Comparison of ENCODE assay signal across 12 mouse cellular contexts in genomic region chr19:6829069-6829468, GRCm38 (mm10). TPM values are rescaled to one million over a fixed set of nuclear protein-coding genes. Genes with fewer than 3 reads are reported as not detected.
DNase-seq lines count a peak whose midpoint lies in the region; ATAC-seq lines count a peak whose summit lies in the region.
"Had no signal": no experiment of that assay in that cellular context is flagged by ENCODE, and none has a peak within 500 bp of the region (broad histone marks: within the 10 kb centered on the region; RNA-seq: fewer than 3 reads in every experiment).

No protein-coding gene starts in this region.

- no peak overlapping the region for H3K27ac ChIP-seq in forebrain, embryonic 16.5 days (ENCODE audit: low read length)
- no peak overlapping the region for H3K27ac ChIP-seq in forebrain, embryonic 11.5 days (ENCODE audit: low read depth, low read length)
- no peak overlapping the region for H3K27ac ChIP-seq in neural tube, embryonic 13.5 days (replicated peaks)
- no peak overlapping the region for H3K27ac ChIP-seq in midbrain, embryonic 15.5 days

- no peaks in the 10 kb centered on the region for H3K9me3 ChIP-seq in forebrain, embryonic 16.5 days (ENCODE audit: control insufficient read depth, low read length)
- H3K9me3 ChIP-seq in forebrain, embryonic 11.5 days (ENCODE audit: control insufficient read depth, low read length), result no peaks in the 10 kb centered on the region
- H3K9me3 ChIP-seq in neural tube, embryonic 13.5 days, result no peaks in the 10 kb centered on the region
- H3K9me3 ChIP-seq in midbrain, embryonic 15.5 days, result no peaks in the 10 kb centered on the region

- H3K9ac ChIP-seq in forebrain, embryonic 16.5 days (replicated peaks; ENCODE audit: low read depth, low read length), result no peak overlapping the region
- no peak overlapping the region for H3K9ac ChIP-seq in forebrain, embryonic 11.5 days (ENCODE audit: low read length)
- H3K9ac ChIP-seq in neural tube, embryonic 13.5 days, result no peak overlapping the region
- H3K9ac ChIP-seq in midbrain, embryonic 15.5 days, result no peak overlapping the region

- WGBS in forebrain, embryonic 16.5 days, result 22% methylated on average over 3 of the region's 3 CpGs
- WGBS in forebrain, embryonic 11.5 days, result 10% methylated on average over 3 of the region's 3 CpGs
- WGBS in neural tube, embryonic 13.5 days, result 16% methylated on average over 3 of the region's 3 CpGs
- WGBS in midbrain, embryonic 15.5 days, result 14% methylated on average over 3 of the region's 3 CpGs

- no peaks in the 10 kb centered on the region for H3K36me3 ChIP-seq in forebrain, embryonic 16.5 days (ENCODE audit: control insufficient read depth, insufficient read depth)
- no peaks in the 10 kb centered on the region for H3K36me3 ChIP-seq in forebrain, embryonic 11.5 days (ENCODE audit: control insufficient read depth, insufficient read depth, low read length)
- H3K36me3 ChIP-seq in neural tube, embryonic 13.5 days, result no peaks in the 10 kb centered on the region
- H3K36me3 ChIP-seq in midbrain, embryonic 15.5 days (replicated peaks), result no peaks in the 10 kb centered on the region

- peaks cover 21% of the 10 kb centered on the region for H3K4me1 ChIP-seq in forebrain, embryonic 16.5 days (replicated peaks; ENCODE audit: control insufficient read depth, insufficient read depth, low read length)
- H3K4me1 ChIP-seq in forebrain, embryonic 11.5 days (replicated peaks; ENCODE audit: control insufficient read depth, insufficient read depth, low read length), result peaks cover 10% of the 10 kb centered on the region
- peaks cover 19% of the 10 kb centered on the region for H3K4me1 ChIP-seq in neural tube, embryonic 13.5 days (replicated peaks)
- H3K4me1 ChIP-seq in midbrain, embryonic 15.5 days, result peaks cover 28% of the 10 kb centered on the region

- 0 out of 2 replicates have a peak overlapping the region, but pooled peaks have one; percentile 64 for H3K4me2 ChIP-seq in forebrain, embryonic 16.5 days (ENCODE audit: low read length)
- H3K4me2 ChIP-seq in forebrain, embryonic 11.5 days (ENCODE audit: low read depth, low read length, severe bottlenecking), result no peak overlapping the region
- H3K4me2 ChIP-seq in neural tube, embryonic 13.5 days, result peak overlapping the region; percentile 62
- peak overlapping the region; percentile 69 for H3K4me2 ChIP-seq in midbrain, embryonic 15.5 days
- H3K4me2 ChIP-seq: liver, embryonic 11.5 days had no signal

- no peak for ATAC-seq in forebrain, embryonic 16.5 days
- no peak for ATAC-seq in forebrain, embryonic 11.5 days (replicated peaks; ENCODE audit: low FRiP score)
- no peak for ATAC-seq in neural tube, embryonic 13.5 days (ENCODE audit: low read depth)
- ATAC-seq in midbrain, embryonic 15.5 days (replicated peaks), result no peak
- ATAC-seq in activated CD4-positive, CD25-positive, alpha-beta regulatory T cell, adult 4 months, result no peak

- no peak overlapping the region for H3K4me3 ChIP-seq in forebrain, embryonic 16.5 days (replicated peaks; ENCODE audit: low read length)
- no peak overlapping the region for H3K4me3 ChIP-seq in forebrain, embryonic 11.5 days (ENCODE audit: low read depth, low read length)
- H3K4me3 ChIP-seq in neural tube, embryonic 13.5 days, result no peak overlapping the region
- H3K4me3 ChIP-seq in midbrain, embryonic 15.5 days, result peak overlapping the region; percentile 44; the same call in 1 of the 2 replicates

- DNase-seq in forebrain, embryonic 11.5 days (ENCODE audit: low spot score), result no peak
- no peak for DNase-seq in neural tube, embryonic 10.5 days (ENCODE audit: extremely low spot score, low spot score)
- peak; percentile 61 for DNase-seq in thymus, postnatal 4 days
- DNase-seq in cerebellum, postnatal 14 days, result no peak
- DNase-seq: heart, postnatal 14 days; kidney, postnatal 14 days; right cerebral cortex, postnatal 25 days had no signal

- H3K27me3 ChIP-seq in forebrain, embryonic 16.5 days (replicated peaks; ENCODE audit: control insufficient read depth, insufficient read depth, low read length), result peaks cover 39% of the 10 kb centered on the region
- peaks cover 38% of the 10 kb centered on the region for H3K27me3 ChIP-seq in forebrain, embryonic 11.5 days (ENCODE audit: control insufficient read depth, insufficient read depth, low read length)
- H3K27me3 ChIP-seq in neural tube, embryonic 13.5 days, result peaks cover 63% of the 10 kb centered on the region
- H3K27me3 ChIP-seq in midbrain, embryonic 15.5 days (replicated peaks), result peaks cover 41% of the 10 kb centered on the region

RNA-seq across cellular contexts. Expression of gene Rps6ka4, which starts 11.4 kb away (rescaled TPM):
- 9.4 and 9.7 TPM in 2 replicates for polyA plus RNA-seq in forebrain, embryonic 16.5 days (2015; fragmentation: Nextera tagmentation; extraction: Ambion mirVana)
- 6.0 and 7.2 TPM in 2 replicates for polyA plus RNA-seq in forebrain, embryonic 11.5 days (2014; fragmentation: Nextera tagmentation; extraction: Ambion mirVana)
- 8.4 and 9.8 TPM in 2 replicates for polyA plus RNA-seq in neural tube, embryonic 13.5 days (2015; fragmentation: Nextera tagmentation; extraction: Ambion mirVana)
- polyA plus RNA-seq in midbrain, embryonic 15.5 days (2015; fragmentation: Nextera tagmentation; extraction: Ambion mirVana), result 10.5 and 11.9 TPM in 2 replicates
- 1 to 10 TPM; 6.2 to 9.2 TPM for polyA plus RNA-seq in activated CD4-positive, CD25-positive, alpha-beta regulatory T cell, adult 4 months (2017; shearing (Covaris generic))

RNA-seq across cellular contexts. Expression of gene Ccdc88b, which starts 28.9 kb away (rescaled TPM):
- 0.68 and 1.1 TPM in 2 replicates for polyA plus RNA-seq in forebrain, embryonic 16.5 days (2015; fragmentation: Nextera tagmentation; extraction: Ambion mirVana)
- 0.56 and 0.80 TPM in 2 replicates for polyA plus RNA-seq in forebrain, embryonic 11.5 days (2014; fragmentation: Nextera tagmentation; extraction: Ambion mirVana)
- polyA plus RNA-seq in neural tube, embryonic 13.5 days (2015; fragmentation: Nextera tagmentation; extraction: Ambion mirVana), result 0.54 and 1.3 TPM in 2 replicates
- polyA plus RNA-seq in midbrain, embryonic 15.5 days (2015; fragmentation: Nextera tagmentation; extraction: Ambion mirVana), result 0.54 and 0.56 TPM in 2 replicates
- 1 to 10 TPM; 3.8 to 6.5 TPM for polyA plus RNA-seq in activated CD4-positive, CD25-positive, alpha-beta regulatory T cell, adult 4 months (2017; shearing (Covaris generic))
